In the genomic region with DNA sequence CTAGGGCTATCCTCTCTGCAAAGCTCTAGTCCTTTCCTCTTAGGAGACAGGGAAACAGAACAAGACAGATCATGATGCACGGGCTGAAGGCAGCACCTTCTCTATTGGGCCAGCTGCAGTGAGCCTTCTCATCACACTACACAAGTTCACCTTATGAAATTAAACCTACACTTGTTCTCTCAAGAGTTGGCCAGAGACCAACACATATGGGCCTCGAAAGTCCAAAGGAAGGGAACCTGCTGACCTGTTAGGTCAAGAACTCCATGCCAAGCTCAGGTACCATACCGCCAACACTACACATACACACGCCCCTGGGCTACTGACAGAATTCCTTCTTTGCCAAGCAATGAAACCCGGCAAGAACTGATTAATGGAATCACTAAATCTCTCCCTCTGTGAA, we compare ENCODE assay signal across 9 mouse cellular contexts. TPM values are rescaled to one million over a fixed set of nuclear protein-coding genes. Genes with fewer than 3 reads are reported as not detected.
DNase-seq lines count a peak whose midpoint lies in the region; ATAC-seq and TF ChIP-seq lines count a peak whose summit lies in the region.
"Had no signal": no experiment of that assay in that cellular context is flagged by ENCODE, and none has a peak within 500 bp of the region (broad histone marks: within the 10 kb centered on the region; RNA-seq: fewer than 3 reads in every experiment).

No protein-coding gene starts in this region.

- no peaks in the 10 kb centered on the region for H3K27me3 ChIP-seq in heart, embryonic 11.5 days (ENCODE audit: control insufficient read depth, insufficient read depth, low read length)
- H3K27me3 ChIP-seq in forebrain, embryonic 13.5 days, result no peaks in the 10 kb centered on the region
- no peaks in the 10 kb centered on the region for H3K27me3 ChIP-seq in liver, embryonic 11.5 days (replicated peaks; ENCODE audit: control insufficient read depth, insufficient read depth, low read length)
- H3K27me3 ChIP-seq in stomach, embryonic 16.5 days (ENCODE audit: control insufficient read depth, insufficient read depth, low read length), result no peaks in the 10 kb centered on the region
- H3K27me3 ChIP-seq: Patski had no signal

- intact Hi-C loops in heart, postnatal 14 days (cut with DNase I), result loop anchor here (5.0 kb wide), 5 partner anchors 38 to 247 kb away; a partner anchor contains a TSS

- no peak for ATAC-seq in heart, embryonic 11.5 days (replicated peaks; ENCODE audit: insufficient number of reproducible peaks, low FRiP score, low TSS enrichment)
- ATAC-seq in forebrain, embryonic 13.5 days, result no peak
- ATAC-seq in liver, embryonic 11.5 days (replicated peaks; ENCODE audit: low FRiP score), result no peak
- no peak for ATAC-seq in stomach, embryonic 16.5 days (ENCODE audit: insufficient read depth, low FRiP score)

- no peak overlapping the region for H3K27ac ChIP-seq in heart, embryonic 11.5 days (ENCODE audit: low read depth, low read length)
- no peak overlapping the region for H3K27ac ChIP-seq in ES-E14 (ENCODE audit: insufficient read depth, low read depth, low read length, poor library complexity, severe bottlenecking)
- H3K27ac ChIP-seq in forebrain, embryonic 13.5 days, result no peak overlapping the region
- no peak overlapping the region for H3K27ac ChIP-seq in liver, embryonic 11.5 days (ENCODE audit: low read depth, low read length)
- no peak overlapping the region; the same call in 1 of the 2 replicates for H3K27ac ChIP-seq in stomach, embryonic 16.5 days (ENCODE audit: low read length)

- H3K4me3 ChIP-seq in heart, embryonic 11.5 days (ENCODE audit: low read depth, low read length), result peak overlapping the region; percentile 78
- peak overlapping the region; percentile 87 to 94 for H3K4me3 ChIP-seq in ES-E14 (ENCODE audit: insufficient read depth in 1 of 2, low read depth in 1 of 2, low read length in 2 of 2, poor library complexity in 1 of 2, severe bottlenecking in 1 of 2)
- H3K4me3 ChIP-seq in forebrain, embryonic 13.5 days, result peak overlapping the region; percentile 88
- H3K4me3 ChIP-seq in liver, embryonic 11.5 days (ENCODE audit: low read depth, low read length), result peak overlapping the region; percentile 92
- H3K4me3 ChIP-seq in stomach, embryonic 16.5 days (replicated peaks; ENCODE audit: low read length), result peak overlapping the region; percentile 88

- H3K36me3 ChIP-seq in heart, embryonic 11.5 days (ENCODE audit: control insufficient read depth, insufficient read depth, low read length), result no peaks in the 10 kb centered on the region
- H3K36me3 ChIP-seq in ES-E14 (ENCODE audit: control insufficient read depth, insufficient read depth, low read length, poor library complexity, severe bottlenecking), result no peaks in the 10 kb centered on the region
- no peaks in the 10 kb centered on the region for H3K36me3 ChIP-seq in forebrain, embryonic 13.5 days (ENCODE audit: poor library complexity, severe bottlenecking)
- H3K36me3 ChIP-seq in liver, embryonic 11.5 days (ENCODE audit: control insufficient read depth, insufficient read depth, low read length), result no peaks in the 10 kb centered on the region; the same call in 1 of the 2 replicates
- no peaks in the 10 kb centered on the region for H3K36me3 ChIP-seq in stomach, embryonic 16.5 days (ENCODE audit: control insufficient read depth, insufficient read depth, low read length)

- peak overlapping the region; percentile 88 for H3K9ac ChIP-seq in heart, embryonic 11.5 days (ENCODE audit: low read depth, low read length)
- peak overlapping the region; percentile 89; the same call in 1 of the 2 replicates for H3K9ac ChIP-seq in ES-E14 (ENCODE audit: insufficient read depth, low read depth, low read length, poor library complexity, severe bottlenecking)
- peak overlapping the region; percentile 89 for H3K9ac ChIP-seq in forebrain, embryonic 13.5 days
- peak overlapping the region; percentile 86 for H3K9ac ChIP-seq in liver, embryonic 11.5 days (ENCODE audit: low read depth, low read length)
- H3K9ac ChIP-seq in stomach, embryonic 16.5 days (ENCODE audit: low read length), result peak overlapping the region; percentile 99

- in situ Hi-C loops in ES-E14 (cut with MboI; ENCODE audit: low sequenced_read_pairs in 2 of 2, unreplicated experiment in 2 of 2), result no loop called here

- no peaks in the 10 kb centered on the region for H3K9me3 ChIP-seq in heart, embryonic 11.5 days (replicated peaks; ENCODE audit: control insufficient read depth, low read length)
- no peaks in the 10 kb centered on the region for H3K9me3 ChIP-seq in ES-E14 (ENCODE audit: control insufficient read depth, insufficient read depth, low read depth, low read length)
- H3K9me3 ChIP-seq in forebrain, embryonic 13.5 days (replicated peaks), result no peaks in the 10 kb centered on the region
- H3K9me3 ChIP-seq in liver, embryonic 11.5 days (ENCODE audit: control insufficient read depth, low read length), result no peaks in the 10 kb centered on the region
- no peaks in the 10 kb centered on the region for H3K9me3 ChIP-seq in stomach, embryonic 16.5 days (replicated peaks; ENCODE audit: control insufficient read depth, low read length)

- WGBS in heart, embryonic 11.5 days (ENCODE audit: insufficient replicate concordance), result 34% methylated on average over 5 of the region's 5 CpGs
- WGBS in forebrain, embryonic 13.5 days, result 28% methylated on average over 5 of the region's 5 CpGs
- WGBS in liver, embryonic 11.5 days, result 31% methylated on average over 5 of the region's 5 CpGs
- 20% methylated on average over 5 of the region's 5 CpGs for WGBS in stomach, embryonic 16.5 days

- H3K4me2 ChIP-seq in heart, embryonic 11.5 days, result peak overlapping the region; percentile 93
- peak overlapping the region; percentile 83 for H3K4me2 ChIP-seq in forebrain, embryonic 13.5 days
- H3K4me2 ChIP-seq in liver, embryonic 11.5 days, result peak overlapping the region; percentile 85
- H3K4me2 ChIP-seq in stomach, embryonic 16.5 days (ENCODE audit: low read depth, low read length), result peak overlapping the region; percentile 81

- H3K4me1 ChIP-seq in heart, embryonic 11.5 days (ENCODE audit: control insufficient read depth, insufficient read depth, low read length), result peaks cover 11% of the 10 kb centered on the region
- H3K4me1 ChIP-seq in ES-E14 (ENCODE audit: control insufficient read depth in 2 of 2, insufficient read depth in 2 of 2, low read length in 2 of 2, poor library complexity in 1 of 2), result 0 out of 4 replicates have a peak, but pooled peaks cover 2 to 4% of the 10 kb centered on the region in 2 experiments
- peaks cover 25% of the 10 kb centered on the region for H3K4me1 ChIP-seq in forebrain, embryonic 13.5 days
- 0 out of 2 replicates have a peak, but pooled peaks cover 2% of the 10 kb centered on the region for H3K4me1 ChIP-seq in liver, embryonic 11.5 days (replicated peaks; ENCODE audit: control insufficient read depth, insufficient read depth, low read length)
- peaks cover 22% of the 10 kb centered on the region for H3K4me1 ChIP-seq in stomach, embryonic 16.5 days (ENCODE audit: control insufficient read depth, insufficient read depth, low read length)

- no peak for DNase-seq in heart, postnatal 14 days
- no peak for DNase-seq in ES-E14 (ENCODE audit: low read depth, low spot score)
- no peak for DNase-seq in liver, embryonic 11.5 days (ENCODE audit: low spot score)
- DNase-seq in urinary bladder, postnatal 36 days (ENCODE audit: low spot score in 2 of 2), result no peak
- DNase-seq in left cerebral cortex, adult 18-20 months (ENCODE audit: low spot score in 2 of 2), result no peak

TF ChIP-seq in ES-E14, 5 proteins besides CTCF, POLR2A, EP300 and RAD21:
- TF ChIP-seq HCFC1 (IDR thresholded peaks at IDR 0.05; ENCODE audit: borderline replicate concordance, insufficient read depth, low read length), result no peak
- TF ChIP-seq MAFK (IDR thresholded peaks at IDR 0.05; ENCODE audit: insufficient read depth, low read depth, low read length), result no peak
- TF ChIP-seq ZC3H11A (IDR thresholded peaks at IDR 0.05; ENCODE audit: borderline replicate concordance, low read depth, low read length), result no peak
- no peak for TF ChIP-seq ZNF384 (IDR thresholded peaks at IDR 0.05; ENCODE audit: low read depth, low read length)
- TF ChIP-seq CHD2 (IDR thresholded peaks at IDR 0.05; ENCODE audit: low read depth, low read length), result no peak

RNA-seq across cellular contexts. Expression of a gene that starts 0.5 kb away (rescaled TPM):
- not detected in 2 replicates for polyA plus RNA-seq in heart, embryonic 11.5 days (2014; fragmentation: Nextera tagmentation; extraction: Ambion mirVana)
- not detected for total RNA-seq in heart, postnatal 14 days (2021)
- total RNA-seq in ES-E14 (2012; rRNA removed), result 1.5 TPM in 1 of 2 replicates, not detected in the other
- not detected in 2 replicates for polyA plus RNA-seq in forebrain, embryonic 13.5 days (2015; fragmentation: Nextera tagmentation; extraction: Ambion mirVana)
- polyA plus RNA-seq in liver, embryonic 11.5 days (2014; fragmentation: Nextera tagmentation; extraction: Ambion mirVana), result not detected in 2 replicates
- polyA plus RNA-seq in stomach, embryonic 16.5 days (2015; fragmentation: Nextera tagmentation; extraction: Ambion mirVana), result not detected in 2 replicates
- total RNA-seq in left cerebral cortex, adult 18-20 months (2021), result not detected
- polyA plus RNA-seq: Patski had no signal

RNA-seq across cellular contexts. Expression of a gene that starts 1.1 kb away (rescaled TPM):
- 27.4 and 28.5 TPM in 2 replicates for polyA plus RNA-seq in heart, embryonic 11.5 days (2014; fragmentation: Nextera tagmentation; extraction: Ambion mirVana)
- total RNA-seq in heart, postnatal 14 days (2021), result 10 to 100 TPM; 22.0 to 22.8 TPM
- 12.3 and 13.6 TPM in 2 replicates for total RNA-seq in ES-E14 (2012; rRNA removed)
- polyA plus RNA-seq in forebrain, embryonic 13.5 days (2015; fragmentation: Nextera tagmentation; extraction: Ambion mirVana), result 18.1 TPM in 2 replicates
- 22.3 and 24.2 TPM in 2 replicates for polyA plus RNA-seq in liver, embryonic 11.5 days (2014; fragmentation: Nextera tagmentation; extraction: Ambion mirVana)
- 60.0 and 64.9 TPM in 2 replicates for polyA plus RNA-seq in stomach, embryonic 16.5 days (2015; fragmentation: Nextera tagmentation; extraction: Ambion mirVana)
- 10 to 100 TPM; 35.6 to 39.9 TPM for total RNA-seq in left cerebral cortex, adult 18-20 months (2021)
